ENCODE assay signal across 9 mouse cellular contexts in the genomic region with DNA sequence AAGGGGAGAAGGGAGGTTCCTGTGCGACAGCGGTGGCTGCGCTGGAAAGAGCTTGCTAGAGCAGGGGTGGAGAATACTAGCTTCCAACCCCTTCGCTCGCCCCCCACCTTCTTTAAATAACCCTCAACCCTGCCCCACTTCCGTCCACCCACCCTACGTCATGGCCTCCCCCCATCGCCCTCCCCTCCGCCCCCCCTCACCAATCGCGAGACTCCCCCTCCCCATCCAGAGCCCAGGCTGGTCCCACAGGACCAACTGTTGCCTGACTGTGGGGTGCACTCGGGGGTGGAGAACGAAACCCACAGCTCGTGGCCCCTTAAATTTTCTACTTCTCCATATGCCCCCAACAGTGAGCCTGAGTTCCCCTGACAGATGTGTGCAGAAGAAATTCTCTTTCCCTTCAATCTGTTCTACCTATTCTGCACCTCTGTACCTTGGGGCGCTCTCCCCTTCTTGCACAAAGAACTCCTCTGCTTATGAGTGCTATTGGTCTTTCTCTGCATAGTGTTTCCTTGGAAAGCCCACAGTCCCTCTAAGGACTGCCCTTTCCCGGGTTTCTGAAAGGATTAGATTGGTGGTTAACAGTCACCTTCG. TPM values are rescaled to one million over a fixed set of nuclear protein-coding genes. Genes with fewer than 3 reads are reported as not detected.
DNase-seq lines count a peak whose midpoint lies in the region; ATAC-seq and TF ChIP-seq lines count a peak whose summit lies in the region.
"Had no signal": no experiment of that assay in that cellular context is flagged by ENCODE, and none has a peak within 500 bp of the region (broad histone marks: within the 10 kb centered on the region; RNA-seq: fewer than 3 reads in every experiment).

A gene (minus strand): TSS at position 544 of the 594 bp plus-strand sequence.

- peak within 1 kb of the TSS; percentile 70 for H3K4me2 ChIP-seq in heart, embryonic 13.5 days
- H3K4me2 ChIP-seq in embryonic facial prominence, embryonic 14.5 days (ENCODE audit: low read depth, low read length) = peak within 1 kb of the TSS; percentile 53
- H3K4me2 ChIP-seq in midbrain, embryonic 13.5 days (replicated peaks) = peak within 1 kb of the TSS; percentile 55

- in situ Hi-C loops in ES-E14 (cut with MboI; ENCODE audit: low sequenced_read_pairs in 2 of 2, unreplicated experiment in 2 of 2) = no loop called here

- no peaks in the 10 kb centered on the region for H3K27me3 ChIP-seq in heart, embryonic 13.5 days (replicated peaks)
- no peaks in the 10 kb centered on the region for H3K27me3 ChIP-seq in embryonic facial prominence, embryonic 14.5 days (replicated peaks; ENCODE audit: control insufficient read depth, insufficient read depth, low read length)
- no peaks in the 10 kb centered on the region for H3K27me3 ChIP-seq in midbrain, embryonic 13.5 days

- H3K4me1 ChIP-seq in heart, embryonic 13.5 days = no peaks in the 10 kb centered on the region
- no peaks in the 10 kb centered on the region for H3K4me1 ChIP-seq in ES-E14 (ENCODE audit: control insufficient read depth in 2 of 2, insufficient read depth in 2 of 2, low read length in 2 of 2, poor library complexity in 1 of 2)
- H3K4me1 ChIP-seq in embryonic facial prominence, embryonic 14.5 days (ENCODE audit: control insufficient read depth, insufficient read depth, low read length) = no peaks in the 10 kb centered on the region
- H3K4me1 ChIP-seq in midbrain, embryonic 13.5 days (replicated peaks) = no peaks in the 10 kb centered on the region

- H3K27ac ChIP-seq in heart, embryonic 13.5 days (replicated peaks) = peak within 1 kb of the TSS; percentile 82
- H3K27ac ChIP-seq in ES-E14 (ENCODE audit: insufficient read depth, low read depth, low read length, poor library complexity, severe bottlenecking) = 0 out of 2 replicates have a peak within 1 kb of the TSS, but pooled peaks have one; percentile 47
- H3K27ac ChIP-seq in embryonic facial prominence, embryonic 14.5 days (replicated peaks; ENCODE audit: low read depth, low read length) = peak within 1 kb of the TSS; percentile 81
- H3K27ac ChIP-seq in midbrain, embryonic 13.5 days = peak within 1 kb of the TSS; percentile 86

- no peaks in the 10 kb centered on the region for H3K9me3 ChIP-seq in heart, embryonic 13.5 days
- H3K9me3 ChIP-seq in ES-E14 (ENCODE audit: control insufficient read depth, insufficient read depth, low read depth, low read length) = no peaks in the 10 kb centered on the region
- H3K9me3 ChIP-seq in embryonic facial prominence, embryonic 14.5 days (ENCODE audit: control insufficient read depth, low read length) = no peaks in the 10 kb centered on the region
- H3K9me3 ChIP-seq in midbrain, embryonic 13.5 days = no peaks in the 10 kb centered on the region

- H3K4me3 ChIP-seq in heart, embryonic 13.5 days = peak within 1 kb of the TSS; percentile 71
- peak within 1 kb of the TSS; percentile 76 to 92 for H3K4me3 ChIP-seq in ES-E14 (ENCODE audit: insufficient read depth in 1 of 2, low read depth in 1 of 2, low read length in 2 of 2, poor library complexity in 1 of 2, severe bottlenecking in 1 of 2)
- peak within 1 kb of the TSS; percentile 51 for H3K4me3 ChIP-seq in embryonic facial prominence, embryonic 14.5 days (ENCODE audit: low read depth, low read length)
- H3K4me3 ChIP-seq in midbrain, embryonic 13.5 days (replicated peaks) = peak within 1 kb of the TSS; percentile 59

- H3K9ac ChIP-seq in heart, embryonic 13.5 days = peak within 1 kb of the TSS; percentile 85
- H3K9ac ChIP-seq in ES-E14 (ENCODE audit: insufficient read depth, low read depth, low read length, poor library complexity, severe bottlenecking) = peak within 1 kb of the TSS; percentile 80
- peak within 1 kb of the TSS; percentile 71 for H3K9ac ChIP-seq in embryonic facial prominence, embryonic 14.5 days (ENCODE audit: low read depth, low read length)
- peak within 1 kb of the TSS; percentile 79 for H3K9ac ChIP-seq in midbrain, embryonic 13.5 days (replicated peaks)

- no peak for DNase-seq in heart, postnatal 25 days (ENCODE audit: low spot score)
- DNase-seq in ES-E14 (ENCODE audit: low read depth, low spot score) = no peak
- peak; percentile 42 for DNase-seq in embryonic facial prominence, embryonic 14.5 days (ENCODE audit: low spot score)
- DNase-seq in layer of hippocampus, postnatal 10 days (ENCODE audit: low spot score in 2 of 2) = peak in 1 of 2 experiments; percentile 17
- DNase-seq in ovary, postnatal 36 days (ENCODE audit: low spot score) = no peak

- 18% methylated on average over 15 of the region's 17 CpGs for WGBS in heart, embryonic 13.5 days
- WGBS in embryonic facial prominence, embryonic 14.5 days = 25% methylated on average over 10 of the region's 17 CpGs
- WGBS in midbrain, embryonic 13.5 days = 26% methylated on average over 17 of the region's 17 CpGs

- intact Hi-C loops in heart, postnatal 25 days (cut with DNase I) = no loop called here

- no peaks in the 10 kb centered on the region for H3K36me3 ChIP-seq in heart, embryonic 13.5 days
- no peaks in the 10 kb centered on the region for H3K36me3 ChIP-seq in ES-E14 (ENCODE audit: control insufficient read depth, insufficient read depth, low read length, poor library complexity, severe bottlenecking)
- H3K36me3 ChIP-seq in embryonic facial prominence, embryonic 14.5 days (ENCODE audit: control insufficient read depth, insufficient read depth, low read length) = no peaks in the 10 kb centered on the region
- H3K36me3 ChIP-seq in midbrain, embryonic 13.5 days = no peaks in the 10 kb centered on the region

- ATAC-seq in heart, embryonic 13.5 days (ENCODE audit: extremely low read depth, insufficient number of reproducible peaks, low FRiP score, low TSS enrichment) = no peak
- peak; percentile 80 for ATAC-seq in embryonic facial prominence, embryonic 14.5 days (ENCODE audit: low read depth)
- ATAC-seq in midbrain, embryonic 13.5 days = peak; percentile 87
- no peak for ATAC-seq in cerebellum, adult (ENCODE audit: insufficient number of reproducible peaks, low FRiP score, low TSS enrichment)

TF ChIP-seq in ES-E14, 5 proteins besides CTCF, POLR2A, EP300 and RAD21:
- TF ChIP-seq ZC3H11A (IDR thresholded peaks at IDR 0.05; ENCODE audit: borderline replicate concordance, low read depth, low read length) (no peak), MAFK (IDR thresholded peaks at IDR 0.05; ENCODE audit: insufficient read depth, low read depth, low read length) (no peak), ZNF384 (IDR thresholded peaks at IDR 0.05; ENCODE audit: low read depth, low read length) (no peak), HCFC1 (IDR thresholded peaks at IDR 0.05; ENCODE audit: borderline replicate concordance, insufficient read depth, low read length) (no peak), CHD2 (IDR thresholded peaks at IDR 0.05; ENCODE audit: low read depth, low read length) (no peak)
TF ChIP-seq in ES-E14: peak in this region for 0.

RNA-seq across cellular contexts. Expression of the gene that starts here (rescaled TPM):
- polyA plus RNA-seq in heart, embryonic 13.5 days (2015; fragmentation: Nextera tagmentation; extraction: Ambion mirVana) = 21.0 and 21.3 TPM in 2 replicates
- 1 to 10 TPM in 1 of 2 experiments, under 1 TPM in 1; 0.89 to 1.3 TPM for total RNA-seq in heart, postnatal 25 days (2021)
- 4.8 and 6.8 TPM in 2 replicates for total RNA-seq in ES-E14 (2012; rRNA removed)
- 30.1 and 33.8 TPM in 2 replicates for polyA plus RNA-seq in embryonic facial prominence, embryonic 14.5 days (2014; fragmentation: Nextera tagmentation; extraction: Ambion mirVana)
- total RNA-seq in layer of hippocampus, postnatal 10 days (2021) = 10 to 100 TPM; 37.6 to 41.1 TPM
- polyA plus RNA-seq in midbrain, embryonic 13.5 days (2015; fragmentation: Nextera tagmentation; extraction: Ambion mirVana) = 38.5 and 41.3 TPM in 2 replicates
- total RNA-seq: neutrophil, adult 5-6 weeks had no signal

Comparison
In these comparisons a context has a peak if more than half of its experiments do, and no peak if none do; other contexts are left out.
1. ATAC-seq: peak in embryonic facial prominence, embryonic 14.5 days (single experiment) and midbrain, embryonic 13.5 days (single experiment); none in heart, embryonic 13.5 days (single experiment) and cerebellum, adult (single experiment).
2. Peak in every context shown above with its lines, with median percentiles within 50 percentile points of each other: H3K27ac ChIP-seq, H3K4me2 ChIP-seq, H3K4me3 ChIP-seq and H3K9ac ChIP-seq.